Mouse (Mus musculus): ENCODE measurements at regions not wholly inside any gene's neighbourhood (a gene's known extent, or its start where the extent isn't known, plus 50 kb on each side); places are given as distances from the start of the nearest gene placed in this dataset.
A peak's percentile ranks its signal among the peaks of the same experiment; 100 is the strongest.

GRCm38 (mm10) chr10:96735885-96736628, 119.3 kb downstream of the Btg1 start:
- 83% methylated on average over 4 of the region's 4 CpGs for WGBS
- DNase-seq (ENCODE audit: low spot score), result no peak
- Histone ChIP-seq H3K27ac (ENCODE audit: low read depth, low read length) (no peak overlapping the region), H3K4me1 (ENCODE audit: control insufficient read depth, insufficient read depth, low read length) (no peaks in the 10 kb centered on the region), H3K4me3 (ENCODE audit: low read depth, low read length) (no peak overlapping the region), H3K9ac (ENCODE audit: low read length) (no peak overlapping the region), H3K27me3 (replicated peaks; ENCODE audit: control insufficient read depth, insufficient read depth, low read length) (no peaks in the 10 kb centered on the region), H3K9me3 (replicated peaks; ENCODE audit: control insufficient read depth, low read length) (no peaks in the 10 kb centered on the region), H3K4me2 (ENCODE audit: low read length) (no peak overlapping the region), H3K36me3 (ENCODE audit: control insufficient read depth, insufficient read depth, low read length) (no peaks in the 10 kb centered on the region)
- no peak for ATAC-seq

GRCm38 (mm10) chr10:96737972-96738371, 121.2 kb downstream of the Btg1 start:
- 92% methylated on average over 6 of the region's 6 CpGs for WGBS
- Histone ChIP-seq H3K4me2 (ENCODE audit: low read length) (no peak overlapping the region), H3K4me3 (ENCODE audit: low read depth, low read length) (no peak overlapping the region), H3K36me3 (ENCODE audit: control insufficient read depth, insufficient read depth, low read length) (no peaks in the 10 kb centered on the region), H3K27ac (ENCODE audit: low read depth, low read length) (no peak overlapping the region), H3K4me1 (ENCODE audit: control insufficient read depth, insufficient read depth, low read length) (no peaks in the 10 kb centered on the region), H3K27me3 (replicated peaks; ENCODE audit: control insufficient read depth, insufficient read depth, low read length) (no peaks in the 10 kb centered on the region), H3K9ac (ENCODE audit: low read length) (no peak overlapping the region), H3K9me3 (replicated peaks; ENCODE audit: control insufficient read depth, low read length) (no peaks in the 10 kb centered on the region)
- no peak for DNase-seq (ENCODE audit: low spot score)
- ATAC-seq, result no peak

GRCm38 (mm10) chr10:96738606-96739005, 121.8 kb downstream of the Btg1 start:
- no peak for DNase-seq (ENCODE audit: low spot score)
- Histone ChIP-seq H3K9ac (ENCODE audit: low read length) (no peak overlapping the region), H3K36me3 (ENCODE audit: control insufficient read depth, insufficient read depth, low read length) (no peaks in the 10 kb centered on the region), H3K4me3 (ENCODE audit: low read depth, low read length) (no peak overlapping the region), H3K4me2 (ENCODE audit: low read length) (no peak overlapping the region), H3K4me1 (ENCODE audit: control insufficient read depth, insufficient read depth, low read length) (no peaks in the 10 kb centered on the region), H3K27ac (ENCODE audit: low read depth, low read length) (no peak overlapping the region), H3K9me3 (replicated peaks; ENCODE audit: control insufficient read depth, low read length) (no peaks in the 10 kb centered on the region), H3K27me3 (replicated peaks; ENCODE audit: control insufficient read depth, insufficient read depth, low read length) (no peaks in the 10 kb centered on the region)
- WGBS, result 83% methylated on average over 5 of the region's 5 CpGs
- no peak for ATAC-seq

- Histone ChIP-seq H3K9ac (ENCODE audit: low read length) (no peak overlapping the region), H3K9me3 (replicated peaks; ENCODE audit: control insufficient read depth, low read length) (no peaks in the 10 kb centered on the region), H3K4me3 (ENCODE audit: low read depth, low read length) (no peak overlapping the region), H3K4me1 (ENCODE audit: control insufficient read depth, insufficient read depth, low read length) (peaks cover 6% of the 10 kb centered on the region), H3K4me2 (ENCODE audit: low read length) (no peak overlapping the region), H3K27ac (ENCODE audit: low read depth, low read length) (no peak overlapping the region), H3K27me3 (replicated peaks; ENCODE audit: control insufficient read depth, insufficient read depth, low read length) (no peaks in the 10 kb centered on the region), H3K36me3 (ENCODE audit: control insufficient read depth, insufficient read depth, low read length) (no peaks in the 10 kb centered on the region)
- ATAC-seq (no peak), DNase-seq (ENCODE audit: low spot score) (peak; percentile 64)
- WGBS, result 41% methylated on average over 11 of the region's 11 CpGs
These were observed 127.5 kb downstream of the Btg1 start for GRCm38 (mm10) chr10:96744167-96744777.

GRCm38 (mm10) chr10:96747015-96747663, 130.3 kb downstream of the Btg1 start:
- H3K4me2 ChIP-seq (ENCODE audit: low read length), result no peak overlapping the region

GRCm38 (mm10) chr10:96750861-96751260, 134.1 kb downstream of the Btg1 start:
- no peak overlapping the region for H3K9ac ChIP-seq (ENCODE audit: low read length)
- H3K27me3 ChIP-seq (replicated peaks; ENCODE audit: control insufficient read depth, insufficient read depth, low read length), result no peaks in the 10 kb centered on the region
- no peak for ATAC-seq
- no peak overlapping the region for H3K4me3 ChIP-seq (ENCODE audit: low read depth, low read length)
- no peak overlapping the region for H3K27ac ChIP-seq (ENCODE audit: low read depth, low read length)
- WGBS, result 68% methylated on average over 5 of the region's 5 CpGs
- H3K4me2 ChIP-seq (ENCODE audit: low read length), result no peak overlapping the region
- no peaks in the 10 kb centered on the region for H3K36me3 ChIP-seq (ENCODE audit: control insufficient read depth, insufficient read depth, low read length)
- peak; percentile 26 for DNase-seq (ENCODE audit: low spot score)
- no peaks in the 10 kb centered on the region for H3K9me3 ChIP-seq (replicated peaks; ENCODE audit: control insufficient read depth, low read length)
- H3K4me1 ChIP-seq (ENCODE audit: control insufficient read depth, insufficient read depth, low read length), result peaks cover 17% of the 10 kb centered on the region

More at GRCm38 (mm10) chr10:96747015-96747663, 130.3 kb downstream of the Btg1 start:
- H3K9ac ChIP-seq (ENCODE audit: low read length), result no peak overlapping the region
- no peaks in the 10 kb centered on the region for H3K9me3 ChIP-seq (replicated peaks; ENCODE audit: control insufficient read depth, low read length)
- H3K27ac ChIP-seq (ENCODE audit: low read depth, low read length), result no peak overlapping the region; the same call in 1 of the 2 replicates
- H3K4me3 ChIP-seq (ENCODE audit: low read depth, low read length), result no peak overlapping the region
- no peaks in the 10 kb centered on the region for H3K27me3 ChIP-seq (replicated peaks; ENCODE audit: control insufficient read depth, insufficient read depth, low read length)
- 51% methylated on average over 9 of the region's 9 CpGs for WGBS
- H3K4me1 ChIP-seq (ENCODE audit: control insufficient read depth, insufficient read depth, low read length), result peaks cover 9% of the 10 kb centered on the region
- DNase-seq (ENCODE audit: low spot score), result peak; percentile 72
- H3K36me3 ChIP-seq (ENCODE audit: control insufficient read depth, insufficient read depth, low read length), result no peaks in the 10 kb centered on the region
- peak; percentile 49 for ATAC-seq

GRCm38 (mm10) chr10:96751580-96752264, 134.9 kb downstream of the Btg1 start:
- Histone ChIP-seq H3K9ac (ENCODE audit: low read length) (no peak overlapping the region), H3K4me2 (ENCODE audit: low read length) (peak overlapping the region; percentile 20), H3K27ac (ENCODE audit: low read depth, low read length) (peak overlapping the region; percentile 17; the same call in 1 of the 2 replicates), H3K4me3 (ENCODE audit: low read depth, low read length) (no peak overlapping the region), H3K9me3 (replicated peaks; ENCODE audit: control insufficient read depth, low read length) (no peaks in the 10 kb centered on the region), H3K4me1 (ENCODE audit: control insufficient read depth, insufficient read depth, low read length) (peaks cover 16% of the 10 kb centered on the region), H3K36me3 (ENCODE audit: control insufficient read depth, insufficient read depth, low read length) (no peaks in the 10 kb centered on the region), H3K27me3 (replicated peaks; ENCODE audit: control insufficient read depth, insufficient read depth, low read length) (no peaks in the 10 kb centered on the region)
- DNase-seq (ENCODE audit: low spot score), result peak; percentile 79
- 21% methylated on average over 12 of the region's 12 CpGs for WGBS
- ATAC-seq, result peak; percentile 82

GRCm38 (mm10) chr10:96752531-96752930, 135.7 kb downstream of the Btg1 start:
- Histone ChIP-seq H3K4me1 (ENCODE audit: control insufficient read depth, insufficient read depth, low read length) (peaks cover 13% of the 10 kb centered on the region), H3K27me3 (replicated peaks; ENCODE audit: control insufficient read depth, insufficient read depth, low read length) (no peaks in the 10 kb centered on the region), H3K36me3 (ENCODE audit: control insufficient read depth, insufficient read depth, low read length) (no peaks in the 10 kb centered on the region), H3K4me3 (ENCODE audit: low read depth, low read length) (no peak overlapping the region), H3K9me3 (replicated peaks; ENCODE audit: control insufficient read depth, low read length) (no peaks in the 10 kb centered on the region), H3K9ac (ENCODE audit: low read length) (no peak overlapping the region), H3K4me2 (ENCODE audit: low read length) (no peak overlapping the region), H3K27ac (ENCODE audit: low read depth, low read length) (no peak overlapping the region)
- ATAC-seq, result no peak
- 83% methylated on average over 5 of the region's 5 CpGs for WGBS
- DNase-seq (ENCODE audit: low spot score), result no peak
